Mouse (Mus musculus) CD8-positive naive resting alpha-beta T cell, adult 2 months (primary cell): ENCODE data around the gene Col4a3bp.
"Not testable (repeated sequence)": the region's sequence is repeated elsewhere in the genome, so short reads cannot be mapped to it uniquely, and the experiment has no call there.

Source experiments
- DNase-seq, 2 experiments: peaks; one replicate each; pipeline ENCODE4 v3.0.0; 2022; ENCODE audit warnings: low read depth in 2 of 2, low spot score in 2 of 2

Gene Col4a3bp

GRCm38 (mm10) chr13:96644168-96644567 lies 101.8 kb downstream of the Col4a3bp start:
- no peak for DNase-seq

- no peak for DNase-seq
These were observed 103.4 kb downstream of the Col4a3bp start for GRCm38 (mm10) chr13:96645822-96646221.

GRCm38 (mm10) chr13:96653041-96653440 lies 110.6 kb downstream of the Col4a3bp start:
- DNase-seq = no peak

- no peak for DNase-seq
These were observed 114.3 kb downstream of the Col4a3bp start for GRCm38 (mm10) chr13:96656673-96657072.

GRCm38 (mm10) chr13:96658936-96659335 lies 116.5 kb downstream of the Col4a3bp start:
- DNase-seq = no peak

- no peak for DNase-seq
These were observed 117.9 kb downstream of the Col4a3bp start for GRCm38 (mm10) chr13:96660095-96660860.

GRCm38 (mm10) chr13:96663120-96663519 lies 120.7 kb downstream of the Col4a3bp start:
- not testable (repeated sequence) for DNase-seq

- DNase-seq = no peak
These were observed 122.1 kb downstream of the Col4a3bp start for GRCm38 (mm10) chr13:96664419-96664974.

GRCm38 (mm10) chr13:96670019-96670405 lies 127.6 kb downstream of the Col4a3bp start:
- DNase-seq = no peak

- DNase-seq = peak; percentile 89
These were observed 128.1 kb downstream of the Col4a3bp start, which contains the start of gene Hmgcr for GRCm38 (mm10) chr13:96670406-96671077. TSS of gene Hmgcr (minus strand) at chr13:96670936.

- DNase-seq = peak in 1 of 2 experiments; percentile 1
These were observed 128.9 kb downstream of the Col4a3bp start for GRCm38 (mm10) chr13:96671078-96671905.

GRCm38 (mm10) chr13:96671906-96672234 lies 129.5 kb downstream of the Col4a3bp start:
- no peak for DNase-seq

GRCm38 (mm10) chr13:96672276-96672675 lies 129.9 kb downstream of the Col4a3bp start:
- no peak for DNase-seq

GRCm38 (mm10) chr13:96673817-96674216 lies 131.4 kb downstream of the Col4a3bp start:
- no peak for DNase-seq

- DNase-seq = no peak
These were observed 133.3 kb downstream of the Col4a3bp start for GRCm38 (mm10) chr13:96675756-96676155.

GRCm38 (mm10) chr13:96677071-96677470 lies 134.7 kb downstream of the Col4a3bp start:
- DNase-seq = no peak

GRCm38 (mm10) chr13:96678616-96679015 lies 136.2 kb downstream of the Col4a3bp start:
- no peak for DNase-seq

GRCm38 (mm10) chr13:96680163-96681087 lies 138.0 kb downstream of the Col4a3bp start:
- no peak for DNase-seq

GRCm38 (mm10) chr13:96681088-96681620 lies 138.7 kb downstream of the Col4a3bp start:
- no peak for DNase-seq

GRCm38 (mm10) chr13:96684779-96685178 lies 142.4 kb downstream of the Col4a3bp start:
- DNase-seq = no peak
